Mouse (Mus musculus) CH12.LX (cell line): ENCODE results near the gene Hgd. TPM values are rescaled to one million over a fixed set of nuclear protein-coding genes. Genes with fewer than 3 reads are reported as not detected.

Experiments
- DNase-seq: peaks from one replicate; pipeline ENCODE4 v3.0.0-alpha.2; 2013; ENCODE audit errors: extremely low read depth
- H3K27ac ChIP-seq: 2 replicates; pipeline ENCODE4 v1.5.1; 2012; ENCODE audit warnings: low read depth, mild to moderate bottlenecking, control low read depth, moderate library complexity; ENCODE audit not compliant: insufficient read depth
- H3K27me3 ChIP-seq: replicated peaks from 2 replicates; pipeline ENCODE3; 2012; ENCODE audit warnings: inconsistent platforms
- H3K36me3 ChIP-seq, 2 experiments: replicated peaks in 1 of 2; 2 replicates each; pipeline versions ENCODE3 to v1.6.1; 2012; ENCODE audit warnings: inconsistent platforms in 1 of 2, low read length in 1 of 2, mild to moderate bottlenecking in 1 of 2, mixed read lengths in 1 of 2, moderate library complexity in 1 of 2; ENCODE audit not compliant: control insufficient read depth in 1 of 2, insufficient read depth in 1 of 2
- H3K4me1 ChIP-seq, 2 experiments: 2 replicates each; pipeline ENCODE4 v1.6.1; 2012; ENCODE audit warnings: inconsistent platforms in 1 of 2, moderate library complexity in 1 of 2; ENCODE audit not compliant: insufficient read depth in 2 of 2, control insufficient read depth in 1 of 2
- H3K4me2 ChIP-seq: 2 replicates; pipeline ENCODE4 v1.6.1; 2012; ENCODE audit warnings: low read depth, mild to moderate bottlenecking, control low read depth; ENCODE audit not compliant: poor library complexity, insufficient read depth, severe bottlenecking
- H3K4me3 ChIP-seq, 3 experiments: fragments of 150-350 bp in 1 of 3; sonication (generic) in 1 of 3; replicated peaks in 1 of 3; 2 replicates each; pipeline versions ENCODE3 to v1.5.1; 2011 to 2012; ENCODE audit warnings: low read depth in 2 of 3, low read length in 2 of 3, mild to moderate bottlenecking in 2 of 3, moderate library complexity in 2 of 3, control low read depth in 1 of 3, improper control_type of control experiment in 1 of 3, inconsistent platforms in 1 of 3, mixed read lengths in 1 of 3; ENCODE audit not compliant: poor library complexity in 1 of 3
- H3K79me2 ChIP-seq: replicated peaks from 2 replicates; pipeline ENCODE4 v1.6.1; 2012; ENCODE audit warnings: mild to moderate bottlenecking, moderate library complexity; ENCODE audit not compliant: control insufficient read depth, poor library complexity, insufficient read depth, severe bottlenecking; ENCODE audit errors: extremely low read depth
- H3K9ac ChIP-seq: 2 replicates; pipeline ENCODE4 v1.6.1; 2012; ENCODE audit warnings: low read depth, mild to moderate bottlenecking, control low read depth, moderate library complexity; ENCODE audit not compliant: insufficient read depth
- H3K9me3 ChIP-seq: replicated peaks from 2 replicates; pipeline ENCODE3; 2012; ENCODE audit warnings: low read length, inconsistent platforms, mixed read lengths
- BHLHE40 ChIP-seq: IDR thresholded peaks from 2 replicates; pipeline ENCODE4 v1.6.1; 2011; ENCODE audit warnings: mild to moderate bottlenecking, low read depth, low read length, improper control_type of control experiment
- CHD2 ChIP-seq: IDR thresholded peaks from 2 replicates; pipeline ENCODE4 v1.6.1; 2011; ENCODE audit warnings: low read length, improper control_type of control experiment
- CTCF ChIP-seq, 2 experiments: IDR thresholded peaks in 1 of 2; conservative IDR thresholded peaks in 1 of 2; 2 replicates each; pipeline ENCODE4 v1.5.1; 2011 to 2012; ENCODE audit warnings: low read depth in 2 of 2, low read length in 2 of 2, improper control_type of control experiment in 1 of 2, inconsistent platforms in 1 of 2, mild to moderate bottlenecking in 1 of 2, moderate library complexity in 1 of 2
- E2F4 ChIP-seq: IDR thresholded peaks from 2 replicates; pipeline ENCODE4 v1.6.1; 2011; ENCODE audit warnings: low read depth, low read length, improper control_type of control experiment; ENCODE audit not compliant: insufficient replicate concordance
- EP300 ChIP-seq: IDR thresholded peaks from 2 replicates; pipeline ENCODE4 v1.6.1; 2011; ENCODE audit warnings: low read length, improper control_type of control experiment
- HCFC1 ChIP-seq: IDR thresholded peaks from 2 replicates; pipeline ENCODE4 v1.6.1; 2012; ENCODE audit warnings: low read depth, mild to moderate bottlenecking, inconsistent platforms, low read length, improper control_type of control experiment
- IRF4 ChIP-seq: IDR thresholded peaks from 2 replicates; pipeline ENCODE4 v1.6.1; 2014; ENCODE audit warnings: low read depth, mild to moderate bottlenecking, inconsistent platforms, low read length, improper control_type of control experiment
- JUN ChIP-seq: IDR thresholded peaks from 2 replicates; pipeline ENCODE4 v1.6.1; 2011; ENCODE audit warnings: low read depth, mild to moderate bottlenecking, low read length, improper control_type of control experiment, moderate library complexity; ENCODE audit not compliant: insufficient read depth
- JUND ChIP-seq: conservative IDR thresholded peaks from 2 replicates; pipeline ENCODE4 v1.6.1; 2011; ENCODE audit warnings: low read depth, low read length, improper control_type of control experiment
- KAT2A ChIP-seq: IDR thresholded peaks from 2 replicates; pipeline ENCODE4 v1.6.1; 2012; ENCODE audit warnings: low read length, improper control_type of control experiment, inconsistent platforms; ENCODE audit not compliant: insufficient replicate concordance
- MAX ChIP-seq: IDR thresholded peaks from 2 replicates; pipeline ENCODE4 v1.6.1; 2011; ENCODE audit warnings: low read length, improper control_type of control experiment
- MEF2A ChIP-seq: IDR thresholded peaks from 2 replicates; pipeline ENCODE4 v1.6.1; 2014; ENCODE audit warnings: low read depth, mild to moderate bottlenecking, inconsistent platforms, low read length, improper control_type of control experiment, borderline replicate concordance
- MXI1 ChIP-seq: IDR thresholded peaks from 2 replicates; pipeline ENCODE4 v1.6.1; 2011; ENCODE audit warnings: mild to moderate bottlenecking, low read depth, low read length, improper control_type of control experiment
- NELFE ChIP-seq: IDR thresholded peaks from 2 replicates; pipeline ENCODE4 v1.6.1; 2011; ENCODE audit warnings: low read depth, low read length, improper control_type of control experiment
- NRF1 ChIP-seq: IDR thresholded peaks from 2 replicates; pipeline ENCODE4 v1.6.1; 2014; ENCODE audit warnings: low read depth, mild to moderate bottlenecking, inconsistent platforms, low read length, improper control_type of control experiment, moderate library complexity
- POLR2A ChIP-seq: IDR thresholded peaks from 2 replicates; pipeline ENCODE4 v1.6.1; 2011; ENCODE audit warnings: low read depth, mild to moderate bottlenecking, improper control_type of control experiment, low read length
- RAD21 ChIP-seq: IDR thresholded peaks from 2 replicates; pipeline ENCODE4 v1.6.1; 2011; ENCODE audit warnings: low read depth, mild to moderate bottlenecking, low read length, improper control_type of control experiment, moderate library complexity
- RCOR1 ChIP-seq: conservative IDR thresholded peaks from 2 replicates; pipeline ENCODE4 v1.6.1; 2012; ENCODE audit warnings: low read depth, mild to moderate bottlenecking, inconsistent platforms, low read length, improper control_type of control experiment
- SMC3 ChIP-seq: IDR thresholded peaks from 2 replicates; pipeline ENCODE4 v1.6.1; 2011; ENCODE audit warnings: low read depth, low read length, improper control_type of control experiment
- TBP ChIP-seq: conservative IDR thresholded peaks from 2 replicates; pipeline ENCODE4 v1.6.1; 2011; ENCODE audit warnings: low read depth, low read length, improper control_type of control experiment
- USF1 ChIP-seq: IDR thresholded peaks from 2 replicates; pipeline ENCODE4 v1.6.1; 2014; ENCODE audit warnings: low read depth, mild to moderate bottlenecking, inconsistent platforms, low read length, improper control_type of control experiment
- USF2 ChIP-seq: conservative IDR thresholded peaks from 2 replicates; pipeline ENCODE4 v1.6.1; 2011; ENCODE audit warnings: low read depth, low read length, improper control_type of control experiment
- ZC3H11A ChIP-seq: IDR thresholded peaks from 2 replicates; pipeline ENCODE4 v1.6.1; 2012; ENCODE audit warnings: low read depth, mild to moderate bottlenecking, inconsistent platforms, low read length, improper control_type of control experiment
- ZKSCAN1 ChIP-seq: IDR thresholded peaks from 2 replicates; pipeline ENCODE4 v1.6.1; 2012; ENCODE audit warnings: low read depth, inconsistent platforms, low read length, improper control_type of control experiment, borderline replicate concordance
- ZMIZ1 ChIP-seq: IDR thresholded peaks from 2 replicates; pipeline ENCODE4 v1.6.1; 2012; ENCODE audit warnings: low read depth, mild to moderate bottlenecking, inconsistent platforms, low read length, improper control_type of control experiment
- dilution Hi-C: fragments of 300-500 bp; cut with MboI; formaldehyde crosslinking; loops from 2 replicates; pipeline ENCODE4 v1.14.3; 2020; ENCODE audit warnings: low sequenced_read_pairs; ENCODE audit not compliant: extremely low pct_unique_long_range_greater_than_20kb, extremely low pct_ligation_motif_present
- in situ Hi-C: fragments of 300-500 bp; cut with MboI; formaldehyde crosslinking; loops from 3 replicates; pipeline ENCODE4 v1.14.3; 2019; ENCODE audit warnings: low sequenced_read_pairs, low pct_ligation_motif_present, low pct_unique_long_range_greater_than_20kb, mixed read lengths
- polyA plus RNA-seq: library from polyadenylated mRNA; unstranded; fragments of >175 nt; gene quantifications from 2 replicates; pipeline ENCODE4 v1.2.1, GENCODE M21; 2012; ENCODE audit warnings: low read depth; ENCODE audit not compliant: insufficient read length
- total RNA-seq, 2 experiments: library from RNA; depleted of rRNA; stranded (reverse); fragments of 300-350 nt in 1 of 2; fragments of >200 nt in 1 of 2; gene quantifications; 2 replicates each; pipeline ENCODE4 v1.2.3; 2012 to 2014

The Hgd gene
- total and polyA plus RNA-seq, 3 experiments: not detected

DNA sequence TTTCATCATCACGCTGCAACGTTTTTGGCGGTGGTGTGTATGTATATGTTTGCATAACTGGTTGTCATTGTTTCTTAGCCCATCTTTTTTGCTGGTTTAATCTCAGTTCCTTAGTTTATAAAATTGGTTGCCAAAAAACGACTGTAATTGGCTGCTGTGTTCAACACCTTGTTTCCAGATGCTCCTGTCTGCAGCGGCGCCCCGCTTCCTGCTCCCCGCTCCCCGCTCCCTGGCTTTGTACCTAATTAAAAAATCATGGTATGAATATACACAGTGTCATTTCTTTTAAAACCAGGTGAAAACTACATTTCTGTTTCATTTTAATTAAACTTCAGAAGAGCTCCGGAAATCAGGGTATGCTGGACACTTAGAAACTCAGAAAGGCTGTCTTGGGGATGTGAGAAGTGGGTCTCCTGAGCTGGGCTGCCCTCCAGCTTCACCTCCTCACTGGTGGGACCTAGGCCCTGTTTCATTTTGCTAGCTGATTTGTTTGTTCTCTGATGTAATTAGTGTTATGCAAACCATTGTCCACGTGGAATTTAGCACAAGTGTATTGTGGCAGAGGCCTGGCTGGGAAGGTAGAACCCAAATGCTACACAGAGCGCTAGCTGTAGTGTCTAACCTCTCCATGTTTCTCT, 7.7 kb upstream of the Hgd start:
- no peak for DNase-seq
- in situ Hi-C loops (no loop called here), dilution Hi-C loops (no loop called here)
- H3K36me3 ChIP-seq: peaks cover 25 to 57% of the 10 kb centered on the region in 2 experiments
- no peak overlapping the region for H3K4me2 ChIP-seq
- H3K27me3 ChIP-seq: no peaks in the 10 kb centered on the region
- H3K4me1 ChIP-seq: peaks cover 0 to 3% of the 10 kb centered on the region in 2 experiments; a peak in 1 of 4 replicates
- H3K27ac ChIP-seq: no peak overlapping the region
- H3K79me2 ChIP-seq: no peaks in the 10 kb centered on the region
- TF ChIP-seq TBP: no peak
- no peak for TF ChIP-seq ZMIZ1
- TF ChIP-seq E2F4: no peak
- TF ChIP-seq MAX: no peak
- TF ChIP-seq CTCF (conservative IDR thresholded peaks at IDR 0.05 in 1 of 2, IDR thresholded peaks at IDR 0.05 in 1 of 2; ENCODE audit: low read depth in 2 of 2, low read length in 2 of 2): no peak
- TF ChIP-seq USF2: no peak
- TF ChIP-seq MEF2A: no peak
- TF ChIP-seq JUND: no peak
- no peak for TF ChIP-seq EP300
- TF ChIP-seq ZKSCAN1: no peak
- no peak for TF ChIP-seq POLR2A
- no peak for TF ChIP-seq KAT2A
- no peak for TF ChIP-seq MXI1
- no peak for TF ChIP-seq NELFE
- no peak for TF ChIP-seq NRF1
- TF ChIP-seq JUN: no peak
- no peak for TF ChIP-seq IRF4
- TF ChIP-seq BHLHE40: no peak
- TF ChIP-seq RCOR1: no peak
- H3K9ac ChIP-seq: no peak overlapping the region
- H3K4me3 ChIP-seq: no peak overlapping the region
- H3K9me3 ChIP-seq: peaks cover 6% of the 10 kb centered on the region

DNA sequence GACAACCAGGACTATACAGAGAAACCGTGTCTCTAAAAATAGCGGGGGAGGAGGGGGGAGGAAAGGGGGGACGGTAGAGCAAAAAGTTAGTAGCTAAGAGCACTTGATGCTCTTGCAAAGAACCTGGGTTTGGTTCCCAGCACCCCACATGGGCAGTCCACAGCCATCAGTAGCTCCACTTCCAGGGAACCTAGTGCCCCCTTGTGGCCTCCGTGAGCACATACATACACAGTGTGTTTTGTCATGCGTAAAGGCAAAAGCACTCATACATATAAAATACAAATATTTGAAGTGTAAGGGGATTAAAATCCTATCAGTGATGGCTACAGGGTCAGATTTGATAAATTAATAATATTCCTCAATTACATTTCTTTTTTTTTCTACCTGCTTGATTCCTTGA, 6.9 kb upstream of the Hgd start:
- H3K9ac ChIP-seq: no peak overlapping the region
- in situ Hi-C loops (no loop called here), dilution Hi-C loops (no loop called here)
- peak; percentile 14 for DNase-seq
- peaks cover 6% of the 10 kb centered on the region for H3K9me3 ChIP-seq
- peaks cover 0 to 3% of the 10 kb centered on the region in 2 experiments; a peak in 1 of 4 replicates for H3K4me1 ChIP-seq
- H3K4me2 ChIP-seq: no peak overlapping the region
- no peaks in the 10 kb centered on the region for H3K79me2 ChIP-seq
- no peak overlapping the region for H3K27ac ChIP-seq
- no peak overlapping the region for H3K4me3 ChIP-seq
- no peaks in the 10 kb centered on the region for H3K27me3 ChIP-seq
- H3K36me3 ChIP-seq: peaks cover 22 to 49% of the 10 kb centered on the region in 2 experiments
- TF ChIP-seq ZC3H11A: no peak
- TF ChIP-seq CTCF (conservative IDR thresholded peaks at IDR 0.05 in 1 of 2, IDR thresholded peaks at IDR 0.05 in 1 of 2; ENCODE audit: low read depth in 2 of 2, low read length in 2 of 2): peak; percentile 9 to 38; a peak in 2 of 4 replicates
- no peak for TF ChIP-seq ZMIZ1
- TF ChIP-seq USF1: no peak
- no peak for TF ChIP-seq CHD2
- no peak for TF ChIP-seq ZKSCAN1
- TF ChIP-seq RCOR1: no peak
- TF ChIP-seq TBP: no peak
- TF ChIP-seq RAD21: peak; percentile 3
- no peak for TF ChIP-seq POLR2A
- peak; percentile 11; the same call in 1 of the 2 replicates for TF ChIP-seq SMC3
- no peak for TF ChIP-seq MXI1
- no peak for TF ChIP-seq NELFE
- TF ChIP-seq IRF4: no peak
- TF ChIP-seq HCFC1: no peak
- TF ChIP-seq JUND: no peak
- TF ChIP-seq, all 38 proteins: peak for 3
